ENCODE assay signal across 25 mouse cellular contexts in genomic region chr6:71486867-71487266, GRCm38 (mm10). TPM values are rescaled to one million over a fixed set of nuclear protein-coding genes. Genes with fewer than 3 reads are reported as not detected.
DNase-seq lines count a peak whose midpoint lies in the region; ATAC-seq and TF ChIP-seq lines count a peak whose summit lies in the region.
"Had no signal": no experiment of that assay in that cellular context is flagged by ENCODE, and none has a peak within 500 bp of the region (broad histone marks: within the 10 kb centered on the region; RNA-seq: fewer than 3 reads in every experiment).

No protein-coding gene starts in this region.

- DNase-seq in midbrain, embryonic 11.5 days (ENCODE audit: low spot score, missing footprints), result peak; percentile 44
- DNase-seq in midbrain, postnatal 0 days (ENCODE audit: low spot score), result no peak
- DNase-seq in retina, embryonic 14.5 days (ENCODE audit: low spot score), result no peak
- DNase-seq: adrenal gland, adult 2 months; adrenal gland, postnatal 14 days; B cell, adult 2 months; cerebellum, adult 11-12 months; cerebellum, adult 8-10 months; cerebellum, postnatal 10 days; cerebellum, postnatal 36 days; embryo, embryonic 11 days; gastrocnemius, postnatal 10 days; gastrocnemius, postnatal 36 days; heart, adult 2 months had no signal

- TF ChIP-seq CTCF in intestine, postnatal 0 days (IDR thresholded peaks at IDR 0.05; ENCODE audit: low read depth), result no peak
- TF ChIP-seq CTCF in midbrain, postnatal 0 days (IDR thresholded peaks at IDR 0.05), result no peak
- TF ChIP-seq CTCF in bone marrow macrophage, adult 2 months (IDR thresholded peaks at IDR 0.05; ENCODE audit: low read depth, low read length), result no peak

- H3K27me3 ChIP-seq in intestine, embryonic 16.5 days (replicated peaks; ENCODE audit: control insufficient read depth, insufficient read depth, low read length), result no peaks in the 10 kb centered on the region
- no peaks in the 10 kb centered on the region for H3K27me3 ChIP-seq in intestine, postnatal 0 days (replicated peaks; ENCODE audit: control insufficient read depth, insufficient read depth, low read length)
- H3K27me3 ChIP-seq in midbrain, embryonic 11.5 days (ENCODE audit: control insufficient read depth, insufficient read depth, low read length), result no peaks in the 10 kb centered on the region
- H3K27me3 ChIP-seq in midbrain, postnatal 0 days (ENCODE audit: insufficient read depth, low read length), result no peaks in the 10 kb centered on the region
- H3K27me3 ChIP-seq: embryonic facial prominence, embryonic 13.5 days; forebrain, embryonic 12.5 days; forebrain, embryonic 15.5 days; hindbrain, embryonic 12.5 days; hindbrain, embryonic 15.5 days had no signal

- 0 out of 2 replicates have a peak overlapping the region, but pooled peaks have one; percentile 2 for H3K27ac ChIP-seq in intestine, embryonic 16.5 days (ENCODE audit: low read length)
- H3K27ac ChIP-seq in intestine, postnatal 0 days (ENCODE audit: low read depth, low read length), result no peak overlapping the region
- H3K27ac ChIP-seq in midbrain, embryonic 11.5 days (ENCODE audit: low read depth, low read length), result no peak overlapping the region
- H3K27ac ChIP-seq in midbrain, postnatal 0 days (ENCODE audit: low read depth, low read length), result no peak overlapping the region
- H3K27ac ChIP-seq in bone marrow macrophage, adult 2 months (ENCODE audit: insufficient read depth, low read depth, low read length), result peak overlapping the region; percentile 15; the same call in 1 of the 2 replicates
- H3K27ac ChIP-seq: embryonic facial prominence, embryonic 10.5 days; embryonic facial prominence, embryonic 13.5 days; forebrain, embryonic 12.5 days; forebrain, embryonic 15.5 days; heart, adult 2 months; heart, embryonic 10.5 days; hindbrain, embryonic 12.5 days; hindbrain, embryonic 15.5 days had no signal

- WGBS in intestine, embryonic 16.5 days, result 68% methylated on average over 1 of the region's 1 CpGs
- 55% methylated on average over 1 of the region's 1 CpGs for WGBS in intestine, postnatal 0 days
- 88% methylated on average over 1 of the region's 1 CpGs for WGBS in midbrain, embryonic 11.5 days
- WGBS in midbrain, postnatal 0 days, result 81% methylated on average over 1 of the region's 1 CpGs

- no peak overlapping the region for H3K9ac ChIP-seq in intestine, embryonic 16.5 days (ENCODE audit: low read depth, low read length)
- no peak overlapping the region for H3K9ac ChIP-seq in intestine, postnatal 0 days (ENCODE audit: low read depth, low read length)
- no peak overlapping the region for H3K9ac ChIP-seq in midbrain, embryonic 11.5 days (ENCODE audit: low read length)
- no peak overlapping the region for H3K9ac ChIP-seq in midbrain, postnatal 0 days (replicated peaks; ENCODE audit: low read length, poor library complexity, severe bottlenecking)
- H3K9ac ChIP-seq: embryonic facial prominence, embryonic 13.5 days; forebrain, embryonic 12.5 days; forebrain, embryonic 15.5 days; hindbrain, embryonic 12.5 days; hindbrain, embryonic 15.5 days had no signal

- ATAC-seq in intestine, embryonic 16.5 days, result no peak
- ATAC-seq in intestine, postnatal 0 days, result no peak
- ATAC-seq in midbrain, embryonic 11.5 days (ENCODE audit: low FRiP score), result no peak
- ATAC-seq in midbrain, postnatal 0 days (ENCODE audit: low FRiP score), result no peak
- ATAC-seq: forebrain, embryonic 15.5 days had no signal

- peaks cover 4% of the 10 kb centered on the region; the same call in 1 of the 2 replicates for H3K4me1 ChIP-seq in intestine, embryonic 16.5 days (ENCODE audit: control insufficient read depth, insufficient read depth, low read length)
- H3K4me1 ChIP-seq in intestine, postnatal 0 days (replicated peaks; ENCODE audit: control insufficient read depth, insufficient read depth, low read length), result no peaks in the 10 kb centered on the region
- H3K4me1 ChIP-seq in midbrain, embryonic 11.5 days (ENCODE audit: control insufficient read depth, insufficient read depth, low read length), result no peaks in the 10 kb centered on the region
- H3K4me1 ChIP-seq in midbrain, postnatal 0 days (ENCODE audit: insufficient read depth, low read length), result no peaks in the 10 kb centered on the region
- H3K4me1 ChIP-seq in bone marrow macrophage, adult 2 months (ENCODE audit: control insufficient read depth, insufficient read depth, low read length), result peaks cover 19% of the 10 kb centered on the region
- H3K4me1 ChIP-seq: embryonic facial prominence, embryonic 13.5 days; forebrain, embryonic 12.5 days; forebrain, embryonic 15.5 days; hindbrain, embryonic 12.5 days; hindbrain, embryonic 15.5 days had no signal

- TF ChIP-seq POLR2A in bone marrow macrophage, adult 2 months (IDR thresholded peaks at IDR 0.05; ENCODE audit: borderline replicate concordance, low read depth, low read length), result no peak

- H3K36me3 ChIP-seq in intestine, embryonic 16.5 days (ENCODE audit: control insufficient read depth, insufficient read depth, low read length), result no peaks in the 10 kb centered on the region
- H3K36me3 ChIP-seq in intestine, postnatal 0 days (ENCODE audit: control insufficient read depth, insufficient read depth), result no peaks in the 10 kb centered on the region
- no peaks in the 10 kb centered on the region for H3K36me3 ChIP-seq in midbrain, embryonic 11.5 days (ENCODE audit: control insufficient read depth, insufficient read depth, low read length)
- no peaks in the 10 kb centered on the region for H3K36me3 ChIP-seq in midbrain, postnatal 0 days (ENCODE audit: insufficient read depth, low read length)
- H3K36me3 ChIP-seq: embryonic facial prominence, embryonic 10.5 days; embryonic facial prominence, embryonic 13.5 days; forebrain, embryonic 12.5 days; forebrain, embryonic 15.5 days; heart, embryonic 10.5 days; hindbrain, embryonic 12.5 days; hindbrain, embryonic 15.5 days had no signal

- no peak overlapping the region for H3K4me3 ChIP-seq in intestine, embryonic 16.5 days (ENCODE audit: low read length)
- H3K4me3 ChIP-seq in intestine, postnatal 0 days (ENCODE audit: low read depth, low read length), result no peak overlapping the region
- H3K4me3 ChIP-seq in midbrain, embryonic 11.5 days (ENCODE audit: low read depth, low read length), result no peak overlapping the region
- no peak overlapping the region for H3K4me3 ChIP-seq in midbrain, postnatal 0 days (ENCODE audit: low read depth, low read length)
- H3K4me3 ChIP-seq in bone marrow macrophage, adult 2 months (ENCODE audit: insufficient read depth, low read length), result no peak overlapping the region
- H3K4me3 ChIP-seq: embryonic facial prominence, embryonic 10.5 days; embryonic facial prominence, embryonic 13.5 days; erythroblast, embryonic 14.5 days; forebrain, embryonic 12.5 days; forebrain, embryonic 15.5 days; heart, adult 2 months; heart, embryonic 10.5 days; hindbrain, embryonic 12.5 days; hindbrain, embryonic 15.5 days had no signal

- H3K9me3 ChIP-seq in intestine, embryonic 16.5 days (ENCODE audit: control insufficient read depth, low read length), result no peaks in the 10 kb centered on the region
- H3K9me3 ChIP-seq in intestine, postnatal 0 days (ENCODE audit: control insufficient read depth), result no peaks in the 10 kb centered on the region
- H3K9me3 ChIP-seq in midbrain, embryonic 11.5 days (ENCODE audit: control insufficient read depth, low read length), result no peaks in the 10 kb centered on the region
- H3K9me3 ChIP-seq in midbrain, postnatal 0 days (ENCODE audit: low read length), result no peaks in the 10 kb centered on the region
- H3K9me3 ChIP-seq: embryonic facial prominence, embryonic 10.5 days; embryonic facial prominence, embryonic 13.5 days; forebrain, embryonic 12.5 days; forebrain, embryonic 15.5 days; heart, embryonic 10.5 days; hindbrain, embryonic 12.5 days; hindbrain, embryonic 15.5 days had no signal

- H3K4me2 ChIP-seq in intestine, embryonic 16.5 days (ENCODE audit: low read depth, low read length), result no peak overlapping the region
- no peak overlapping the region for H3K4me2 ChIP-seq in intestine, postnatal 0 days (replicated peaks; ENCODE audit: low read depth)
- H3K4me2 ChIP-seq in midbrain, embryonic 11.5 days, result no peak overlapping the region
- no peak overlapping the region for H3K4me2 ChIP-seq in midbrain, postnatal 0 days (ENCODE audit: low read depth, low read length, poor library complexity, severe bottlenecking)
- H3K4me2 ChIP-seq: embryonic facial prominence, embryonic 13.5 days; forebrain, embryonic 12.5 days; forebrain, embryonic 15.5 days; hindbrain, embryonic 12.5 days; hindbrain, embryonic 15.5 days had no signal

RNA-seq across cellular contexts. Expression of gene Rnf103, which starts 6.8 kb away (rescaled TPM):
- 8.5 and 18.2 TPM in 2 replicates for polyA plus RNA-seq in intestine, embryonic 16.5 days (2015; fragmentation: Nextera tagmentation; extraction: Ambion mirVana)
- 44.2 and 45.3 TPM in 2 replicates for polyA plus RNA-seq in intestine, postnatal 0 days (2015; fragmentation: Nextera tagmentation; extraction: Ambion mirVana)
- 16.4 and 19.3 TPM in 2 replicates for polyA plus RNA-seq in midbrain, embryonic 11.5 days (2014; fragmentation: Nextera tagmentation; extraction: Ambion mirVana)
- 33.9 and 39.6 TPM in 2 replicates for total RNA-seq in midbrain, postnatal 0 days (2014; rRNA removed)
- 21.5 and 23.2 TPM in 2 replicates for polyA plus RNA-seq in midbrain, postnatal 0 days (2015; fragmentation: Nextera tagmentation; extraction: Ambion mirVana)
- polyA plus RNA-seq in bone marrow macrophage, adult 2 months (2012; ENCODE audit: insufficient read depth, insufficient read length, missing spikeins), result 27.2 and 29.2 TPM in 2 replicates

RNA-seq across cellular contexts. Expression of gene Rmnd5a, which starts 46.4 kb away (rescaled TPM):
- polyA plus RNA-seq in intestine, embryonic 16.5 days (2015; fragmentation: Nextera tagmentation; extraction: Ambion mirVana), result 9.3 and 10.3 TPM in 2 replicates
- 12.2 and 12.8 TPM in 2 replicates for polyA plus RNA-seq in intestine, postnatal 0 days (2015; fragmentation: Nextera tagmentation; extraction: Ambion mirVana)
- polyA plus RNA-seq in midbrain, embryonic 11.5 days (2014; fragmentation: Nextera tagmentation; extraction: Ambion mirVana), result 8.3 and 8.6 TPM in 2 replicates
- total RNA-seq in midbrain, postnatal 0 days (2014; rRNA removed), result 41.8 and 54.7 TPM in 2 replicates
- 6.5 and 7.8 TPM in 2 replicates for polyA plus RNA-seq in midbrain, postnatal 0 days (2015; fragmentation: Nextera tagmentation; extraction: Ambion mirVana)
- polyA plus RNA-seq in bone marrow macrophage, adult 2 months (2012; ENCODE audit: insufficient read depth, insufficient read length, missing spikeins), result 52.9 and 59.1 TPM in 2 replicates

RNA-seq across cellular contexts. Expression of gene Chmp3, which starts 56.7 kb away (rescaled TPM):
- 78.8 and 83.3 TPM in 2 replicates for polyA plus RNA-seq in intestine, embryonic 16.5 days (2015; fragmentation: Nextera tagmentation; extraction: Ambion mirVana)
- 109 and 111 TPM in 2 replicates for polyA plus RNA-seq in intestine, postnatal 0 days (2015; fragmentation: Nextera tagmentation; extraction: Ambion mirVana)
- 48.2 and 54.9 TPM in 2 replicates for polyA plus RNA-seq in midbrain, embryonic 11.5 days (2014; fragmentation: Nextera tagmentation; extraction: Ambion mirVana)
- total RNA-seq in midbrain, postnatal 0 days (2014; rRNA removed), result 56.0 and 59.9 TPM in 2 replicates
- polyA plus RNA-seq in midbrain, postnatal 0 days (2015; fragmentation: Nextera tagmentation; extraction: Ambion mirVana), result 52.4 and 56.1 TPM in 2 replicates
- polyA plus RNA-seq in bone marrow macrophage, adult 2 months (2012; ENCODE audit: insufficient read depth, insufficient read length, missing spikeins), result 226 and 254 TPM in 2 replicates

Comparison
In these comparisons a context has a peak if more than half of its experiments do, and no peak if none do; other contexts are left out.
1. H3K27ac ChIP-seq: peak in intestine, embryonic 16.5 days (single experiment) and bone marrow macrophage, adult 2 months (single experiment); none in intestine, postnatal 0 days (single experiment), midbrain, embryonic 11.5 days (single experiment) and midbrain, postnatal 0 days (single experiment).